Mouse (Mus musculus): ENCODE results near the gene Ttc39d. TPM values are rescaled to one million over a fixed set of nuclear protein-coding genes. Genes with fewer than 3 reads are reported as not detected.

Gene Ttc39d
- total and polyA plus RNA-seq, 3 experiments, result 0.13 TPM; not detected in 2

DNA sequence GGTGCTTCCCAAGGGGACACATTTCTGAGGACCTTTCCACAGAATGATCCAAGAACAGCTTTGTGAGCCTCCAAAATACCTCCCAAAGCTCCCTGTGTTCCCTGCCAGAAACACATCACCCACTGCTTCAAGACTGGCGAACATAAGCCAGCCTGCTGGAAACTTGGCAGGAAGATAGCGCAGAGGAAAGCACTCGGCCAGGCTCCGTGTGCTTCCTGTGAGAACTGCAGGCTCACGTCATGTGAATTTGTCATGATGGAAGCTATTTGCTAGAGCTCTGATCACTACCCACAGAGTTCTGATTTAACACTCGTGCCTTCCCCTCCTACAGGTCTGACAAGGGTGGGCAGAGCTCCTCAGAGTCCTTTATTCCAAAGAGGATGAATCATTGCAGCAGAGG is 41.5 kb upstream of the Ttc39d start:
- dilution Hi-C loops (cut with MboI; ENCODE audit: extremely low pct_ligation_motif_present, extremely low pct_unique_long_range_greater_than_20kb, low sequenced_read_pairs) (no loop called here), in situ Hi-C loops (cut with MboI; ENCODE audit: low pct_ligation_motif_present, low pct_unique_long_range_greater_than_20kb, low sequenced_read_pairs) (no loop called here)

GRCm38 (mm10) chr17:80166346-80166745 is 40.9 kb upstream of the Ttc39d start:
- Histone ChIP-seq H3K9ac (ENCODE audit: insufficient read depth, low read depth) (no peak overlapping the region), H3K79me2 (replicated peaks; ENCODE audit: control insufficient read depth, extremely low read depth, insufficient read depth, poor library complexity, severe bottlenecking) (no peaks in the 10 kb centered on the region), H3K36me3 (replicated peaks in 1 of 2; ENCODE audit: control insufficient read depth in 1 of 2, insufficient read depth in 1 of 2, low read length in 1 of 2) (no peaks in the 10 kb centered on the region), H3K9me3 (replicated peaks; ENCODE audit: low read length) (no peaks in the 10 kb centered on the region), H3K27me3 (replicated peaks) (peaks cover 3% of the 10 kb centered on the region), H3K27ac (ENCODE audit: insufficient read depth, low read depth) (no peak overlapping the region), H3K4me1 (ENCODE audit: control insufficient read depth in 1 of 2, insufficient read depth in 2 of 2) (peaks cover 14 to 22% of the 10 kb centered on the region in 2 experiments; a peak in 3 of 4 replicates), H3K4me2 (ENCODE audit: insufficient read depth, low read depth, poor library complexity, severe bottlenecking) (no peak overlapping the region), H3K4me3 (replicated peaks in 1 of 3; ENCODE audit: low read depth in 2 of 3, low read length in 2 of 3, poor library complexity in 1 of 3) (no peak overlapping the region)
- dilution Hi-C loops (cut with MboI; ENCODE audit: extremely low pct_ligation_motif_present, extremely low pct_unique_long_range_greater_than_20kb, low sequenced_read_pairs), result no loop called here
- in situ Hi-C loops (cut with MboI; ENCODE audit: low pct_ligation_motif_present, low pct_unique_long_range_greater_than_20kb, low sequenced_read_pairs), result no loop called here
- TF ChIP-seq USF2 (conservative IDR thresholded peaks at IDR 0.05; ENCODE audit: low read depth, low read length), result no peak
- no peak for TF ChIP-seq MXI1 (IDR thresholded peaks at IDR 0.05; ENCODE audit: low read depth, low read length)
- TF ChIP-seq NELFE (IDR thresholded peaks at IDR 0.05; ENCODE audit: low read depth, low read length), result no peak
- no peak for TF ChIP-seq MAFK (IDR thresholded peaks at IDR 0.05; ENCODE audit: insufficient replicate concordance, low read length)
- TF ChIP-seq E2F4 (IDR thresholded peaks at IDR 0.05; ENCODE audit: insufficient replicate concordance, low read depth, low read length), result no peak
- TF ChIP-seq SIN3A (IDR thresholded peaks at IDR 0.05; ENCODE audit: low read length), result no peak
- no peak for TF ChIP-seq SMC3 (IDR thresholded peaks at IDR 0.05; ENCODE audit: low read depth, low read length)
- no peak for TF ChIP-seq POLR2A (IDR thresholded peaks at IDR 0.05; ENCODE audit: low read depth, low read length)
- no peak for TF ChIP-seq PAX5 (IDR thresholded peaks at IDR 0.05; ENCODE audit: low read length)
- TF ChIP-seq MEF2A (IDR thresholded peaks at IDR 0.05; ENCODE audit: borderline replicate concordance, low read depth, low read length), result no peak
- no peak for TF ChIP-seq BHLHE40 (IDR thresholded peaks at IDR 0.05; ENCODE audit: low read depth, low read length)
- no peak for TF ChIP-seq ZNF384 (IDR thresholded peaks at IDR 0.05; ENCODE audit: low read depth, low read length)
- no peak for TF ChIP-seq CHD2 (IDR thresholded peaks at IDR 0.05; ENCODE audit: low read length)
- TF ChIP-seq USF1 (IDR thresholded peaks at IDR 0.05; ENCODE audit: low read depth, low read length), result no peak
- no peak for TF ChIP-seq MAZ (IDR thresholded peaks at IDR 0.05; ENCODE audit: low read depth, low read length)
- no peak for TF ChIP-seq ZC3H11A (IDR thresholded peaks at IDR 0.05; ENCODE audit: low read depth, low read length)
- TF ChIP-seq IRF4 (IDR thresholded peaks at IDR 0.05; ENCODE audit: low read depth, low read length), result no peak
- no peak for DNase-seq (ENCODE audit: extremely low read depth)

More for the DNA sequence above, 41.5 kb upstream of the Ttc39d start:
- Histone ChIP-seq H3K27me3 (replicated peaks) (peaks cover 3% of the 10 kb centered on the region), H3K36me3 (replicated peaks in 1 of 2; ENCODE audit: control insufficient read depth in 1 of 2, insufficient read depth in 1 of 2, low read length in 1 of 2) (no peaks in the 10 kb centered on the region), H3K4me2 (ENCODE audit: insufficient read depth, low read depth, poor library complexity, severe bottlenecking) (no peak overlapping the region), H3K9me3 (replicated peaks; ENCODE audit: low read length) (no peaks in the 10 kb centered on the region), H3K4me1 (ENCODE audit: control insufficient read depth in 1 of 2, insufficient read depth in 2 of 2) (peaks cover 13 to 22% of the 10 kb centered on the region in 2 experiments; a peak in 3 of 4 replicates), H3K4me3 (replicated peaks in 1 of 3; ENCODE audit: low read depth in 2 of 3, low read length in 2 of 3, poor library complexity in 1 of 3) (no peak overlapping the region), H3K9ac (ENCODE audit: insufficient read depth, low read depth) (no peak overlapping the region), H3K27ac (ENCODE audit: insufficient read depth, low read depth) (no peak overlapping the region), H3K79me2 (replicated peaks; ENCODE audit: control insufficient read depth, extremely low read depth, insufficient read depth, poor library complexity, severe bottlenecking) (no peaks in the 10 kb centered on the region)
- TF ChIP-seq KAT2A (IDR thresholded peaks at IDR 0.05; ENCODE audit: insufficient replicate concordance, low read length), result no peak
- TF ChIP-seq HCFC1 (IDR thresholded peaks at IDR 0.05; ENCODE audit: low read depth, low read length), result no peak
- DNase-seq (ENCODE audit: extremely low read depth), result no peak

All from CH12.LX (cell line).